Mouse (Mus musculus) hindlimb bud, embryonic 11.5 days (tissue): ENCODE measurements around the gene Rnf167.
A peak's percentile ranks its signal among the peaks of the same experiment; 100 is the strongest.

Source experiments
- DNase-seq: peaks from one replicate; pipeline ENCODE4 v3.0.0-alpha.2; 2012; ENCODE audit warnings: low read depth, low spot score; ENCODE audit errors: extremely low spot score

Rnf167 gene

DNA sequence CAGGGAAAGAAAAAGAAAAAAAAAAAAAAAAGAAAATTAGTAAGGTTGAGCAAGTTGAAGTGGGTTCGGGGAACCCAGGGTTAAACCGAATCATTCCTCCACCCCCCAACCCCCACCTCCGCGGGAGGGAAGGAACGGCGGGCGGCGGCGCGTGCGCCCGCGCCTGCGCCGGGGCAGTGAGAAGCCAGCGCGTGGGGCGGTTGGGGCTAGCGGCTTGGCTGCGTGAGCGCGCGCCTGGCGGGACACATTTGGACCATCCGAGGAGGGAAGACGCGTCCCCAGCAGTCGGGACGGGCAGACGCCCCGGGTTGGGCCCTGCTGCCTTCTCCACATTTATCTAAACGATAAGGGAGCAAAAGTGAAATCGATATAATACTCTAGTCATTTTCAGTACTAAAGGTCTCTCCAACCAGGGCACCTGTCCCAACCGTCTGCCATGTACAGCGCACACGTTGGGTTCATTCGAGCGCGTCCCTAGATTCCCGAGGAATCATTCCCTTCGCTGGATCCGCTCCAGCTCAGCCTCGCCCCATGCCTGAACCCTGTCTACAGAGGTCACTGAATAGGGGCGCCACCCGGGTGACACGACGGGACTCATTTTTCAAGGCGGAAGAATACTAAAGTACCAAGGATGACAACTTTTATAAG, 8.0 kb downstream of the Rnf167 start:
- no peak for DNase-seq

DNA sequence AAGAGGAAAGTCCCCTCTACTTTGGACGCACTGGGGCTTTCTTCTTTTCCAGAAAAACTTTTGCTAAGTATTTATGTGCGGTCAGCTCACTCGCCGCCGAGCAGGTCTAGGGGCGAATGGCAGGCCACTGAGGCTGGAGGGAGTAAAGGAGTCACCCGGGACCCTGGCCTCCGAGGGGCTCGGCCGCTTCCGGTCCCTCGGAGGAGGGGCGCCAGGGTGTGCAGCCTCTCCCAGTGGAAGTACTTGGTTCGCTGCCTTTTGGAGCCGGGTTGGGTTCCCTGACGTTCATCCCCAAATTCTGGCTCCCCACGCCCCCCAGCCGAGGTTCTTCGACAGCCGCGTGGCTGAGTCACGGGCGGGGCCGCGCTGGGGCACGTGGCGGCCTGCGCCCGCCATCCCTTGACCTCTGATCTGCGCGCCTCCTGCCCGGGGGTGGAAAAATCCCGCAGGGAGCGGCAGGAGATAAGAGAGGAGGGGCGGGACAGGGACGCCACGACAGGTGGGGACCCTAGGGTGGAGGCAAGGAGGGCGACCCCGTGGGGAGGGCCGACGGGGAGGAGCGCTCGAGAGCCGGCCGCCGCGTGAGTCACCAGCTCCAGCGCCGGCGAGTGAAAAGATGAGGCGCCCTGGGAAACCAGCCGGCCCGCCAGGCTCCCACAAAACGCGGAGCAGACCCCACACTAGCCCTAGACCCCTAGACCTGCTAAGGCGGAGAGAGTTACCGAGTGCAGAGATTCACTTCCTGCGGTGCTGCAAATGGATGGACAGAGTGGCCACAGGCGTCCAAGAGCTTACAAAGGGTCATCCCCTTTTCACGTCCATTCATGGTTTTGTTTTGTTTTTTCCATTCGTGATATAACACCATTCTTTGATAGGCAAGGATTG, 8.8 kb downstream of the Rnf167 start:
- DNase-seq, result no peak

DNA sequence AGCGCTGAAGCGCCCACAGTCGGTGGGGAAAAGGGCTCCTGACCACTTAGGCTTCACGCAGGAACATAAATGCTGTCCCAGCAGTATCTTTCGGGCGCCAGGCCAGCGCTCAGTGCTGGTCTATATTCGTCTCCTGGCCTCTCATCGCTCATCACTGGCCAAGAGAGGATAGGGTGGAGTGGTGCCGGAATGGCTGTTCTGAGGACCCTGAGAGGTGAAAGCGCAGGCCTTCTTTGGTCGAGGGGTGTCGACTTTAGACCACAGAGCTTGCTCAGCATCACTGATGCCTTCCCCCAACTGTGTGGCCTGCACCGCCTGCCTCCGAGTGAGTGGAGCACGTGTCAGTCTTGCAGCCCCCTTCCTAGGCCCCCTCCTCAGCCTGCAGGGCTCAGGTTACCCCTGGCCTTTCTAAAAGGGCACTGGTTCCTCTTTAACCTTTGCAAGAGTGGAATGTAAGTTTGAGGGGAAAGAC, 9.5 kb downstream of the Rnf167 start:
- DNase-seq, result no peak

DNA sequence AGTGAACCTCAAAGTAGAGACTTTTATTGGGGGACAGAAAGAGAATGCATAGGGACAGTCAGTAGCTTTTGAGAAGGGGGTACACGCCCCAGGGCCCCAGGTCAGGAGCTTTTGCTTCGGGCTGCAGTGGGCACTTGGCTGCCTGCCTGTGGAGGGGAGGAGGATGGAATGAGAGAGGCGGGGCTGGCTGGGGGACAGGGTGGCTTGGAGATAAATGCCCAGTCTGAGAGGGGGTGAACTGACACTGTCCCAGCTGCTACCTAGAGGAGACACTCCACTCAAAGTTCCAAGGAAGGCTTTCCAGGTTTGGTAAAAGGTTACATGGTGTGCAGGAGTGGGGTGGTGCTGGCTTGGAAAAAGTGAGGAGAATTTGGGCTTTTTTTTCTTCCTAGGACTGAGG, 9.9 kb downstream of the Rnf167 start, which contains the start of gene Eno3:
Eno3 (plus strand) TSS at position 239 of the 400 bp plus-strand sequence.
- no peak for DNase-seq

DNA sequence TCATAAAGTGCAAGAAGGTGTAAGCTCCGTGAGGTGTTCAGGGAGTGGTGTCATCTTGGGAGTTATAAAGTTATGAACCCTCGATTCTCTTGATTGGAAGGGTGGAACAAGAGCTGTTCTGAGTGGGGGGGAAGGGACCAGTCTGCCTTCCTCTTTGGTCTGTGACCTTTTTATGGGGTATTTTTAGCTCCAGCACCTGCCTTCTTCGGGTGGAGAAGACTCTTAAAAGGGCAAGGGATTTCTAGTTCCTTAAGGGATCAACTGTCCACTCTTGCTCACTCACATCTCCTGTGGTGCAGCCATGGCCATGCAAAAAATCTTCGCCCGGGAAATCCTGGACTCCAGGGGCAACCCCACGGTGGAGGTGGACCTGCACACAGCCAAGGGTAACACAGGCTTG, 10.5 kb downstream of the Rnf167 start:
- DNase-seq, result no peak

DNA sequence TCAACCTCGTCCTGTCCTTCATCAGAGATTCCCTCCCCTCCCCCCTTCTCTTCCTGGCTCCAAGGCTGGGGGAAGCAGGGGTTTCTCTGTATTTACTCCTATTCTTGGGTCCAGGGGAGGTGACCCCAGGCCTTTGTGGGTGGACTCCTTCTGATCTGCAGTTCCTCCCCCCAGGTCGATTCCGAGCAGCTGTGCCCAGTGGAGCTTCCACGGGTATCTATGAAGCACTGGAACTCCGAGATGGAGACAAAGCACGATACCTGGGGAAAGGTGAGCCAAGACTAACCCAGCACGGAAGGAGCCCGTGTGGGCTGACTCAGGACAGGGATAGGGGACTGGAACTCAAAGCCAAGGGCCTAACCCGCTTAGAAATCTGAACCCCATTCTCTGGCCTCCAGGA, 11.0 kb downstream of the Rnf167 start:
- DNase-seq, result no peak

DNA sequence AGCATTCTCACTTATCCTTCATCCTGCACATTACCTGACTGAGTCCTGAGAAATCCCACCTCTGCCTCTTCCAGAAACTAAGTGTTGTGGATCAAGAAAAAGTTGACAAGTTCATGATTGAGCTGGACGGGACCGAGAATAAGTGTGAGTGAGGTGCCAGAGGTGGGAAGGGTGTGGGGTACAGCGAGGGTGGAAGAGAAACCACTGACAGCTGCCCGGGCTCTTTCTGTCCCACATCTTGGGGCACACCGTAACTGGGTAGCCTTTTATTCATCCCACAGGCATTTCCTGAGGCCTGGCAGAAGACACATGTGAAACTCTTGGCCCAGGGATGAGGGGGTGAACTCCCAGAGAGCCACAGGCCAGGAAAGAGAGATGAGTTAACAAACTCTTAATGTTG, 11.5 kb downstream of the Rnf167 start:
- no peak for DNase-seq

DNA sequence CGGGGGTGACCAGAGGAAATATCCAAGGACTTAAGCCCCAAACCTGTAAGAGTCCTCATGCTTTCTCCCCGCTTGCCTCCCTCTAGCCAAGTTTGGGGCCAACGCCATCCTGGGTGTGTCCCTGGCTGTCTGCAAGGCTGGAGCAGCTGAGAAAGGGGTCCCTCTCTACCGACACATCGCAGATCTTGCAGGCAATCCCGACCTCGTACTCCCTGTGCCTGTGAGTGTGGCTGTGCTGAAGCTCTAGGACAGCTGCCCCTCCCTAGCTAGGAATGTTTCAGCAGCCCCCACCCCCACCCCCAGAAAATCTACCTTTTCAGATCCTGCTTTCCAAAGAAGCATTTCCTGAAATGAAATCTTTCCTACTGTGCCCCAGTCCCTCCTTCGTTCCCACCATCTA, 11.9 kb downstream of the Rnf167 start:
- no peak for DNase-seq

DNA sequence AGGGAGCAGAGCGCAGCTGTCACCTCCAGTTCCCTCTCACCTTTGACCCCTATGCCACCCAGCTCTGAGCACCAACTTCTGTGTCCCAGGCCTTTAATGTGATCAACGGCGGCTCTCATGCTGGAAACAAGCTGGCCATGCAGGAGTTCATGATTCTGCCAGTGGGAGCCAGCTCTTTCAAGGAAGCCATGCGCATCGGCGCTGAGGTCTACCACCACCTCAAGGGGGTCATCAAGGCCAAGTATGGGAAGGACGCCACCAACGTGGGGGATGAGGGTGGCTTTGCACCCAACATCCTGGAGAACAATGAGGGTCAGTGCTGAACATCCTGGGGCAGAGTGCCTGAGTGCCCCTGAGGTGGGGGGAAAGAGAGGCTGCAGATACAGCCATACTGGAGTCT, 13.5 kb downstream of the Rnf167 start:
- DNase-seq, result no peak

DNA sequence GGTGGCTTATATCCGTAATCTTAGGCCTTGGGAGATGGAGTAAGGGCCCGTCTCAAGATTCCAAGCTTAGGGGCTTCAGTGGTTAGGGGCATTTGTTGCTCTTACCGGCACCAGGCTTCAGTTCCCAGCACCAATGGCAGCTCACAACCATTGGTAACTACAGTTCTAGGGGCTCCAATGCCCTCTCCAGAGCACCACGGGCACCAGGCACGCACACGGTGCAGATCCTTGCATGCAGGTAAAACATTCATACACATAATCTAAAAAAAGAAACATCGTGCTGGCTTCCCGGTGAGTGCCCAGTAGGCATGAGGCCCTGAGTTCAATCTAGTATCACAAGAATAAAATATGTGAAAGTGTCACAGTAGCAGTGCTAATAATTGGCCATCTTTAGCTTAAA, 16.1 kb downstream of the Rnf167 start:
- DNase-seq, result no peak

DNA sequence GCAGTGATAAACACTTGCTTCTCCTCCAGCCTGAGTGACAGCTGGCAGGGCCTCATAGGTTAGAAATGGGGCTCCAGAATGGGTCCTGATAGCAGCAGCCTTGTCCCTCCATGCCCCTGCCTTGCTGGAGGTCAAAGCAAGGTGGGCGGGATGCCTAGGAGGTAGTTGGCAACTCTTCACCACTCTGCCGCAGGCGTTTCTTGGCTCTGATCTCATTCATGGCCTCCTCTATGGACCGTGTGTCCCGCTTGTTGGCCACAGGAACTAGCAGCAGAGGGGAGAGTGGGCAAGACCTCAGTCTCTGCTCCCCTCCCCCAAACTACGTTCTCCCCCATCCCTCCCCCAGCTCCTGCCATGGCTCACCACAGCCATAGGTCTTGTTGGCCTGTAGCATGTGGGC, 16.9 kb downstream of the Rnf167 start:
- no peak for DNase-seq

DNA sequence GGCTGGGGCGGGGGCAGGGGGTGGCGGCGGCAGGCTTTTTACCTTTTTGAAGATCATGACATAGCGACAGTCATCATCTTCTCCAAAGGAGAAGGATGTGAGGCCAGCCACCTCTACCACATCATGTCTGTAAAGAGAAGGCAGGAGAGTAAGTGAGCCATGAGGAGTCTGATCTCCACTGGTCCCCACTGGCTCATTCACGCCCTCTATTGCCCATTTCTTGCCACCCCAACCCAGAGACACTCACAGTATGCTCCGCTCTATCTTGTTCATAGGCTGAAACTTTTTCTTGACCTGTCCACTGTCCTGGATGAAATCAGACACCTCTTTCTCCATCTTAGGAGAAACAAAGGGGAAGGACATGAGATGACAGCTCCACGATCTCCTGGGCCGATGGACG, 17.7 kb downstream of the Rnf167 start:
- no peak for DNase-seq

DNA sequence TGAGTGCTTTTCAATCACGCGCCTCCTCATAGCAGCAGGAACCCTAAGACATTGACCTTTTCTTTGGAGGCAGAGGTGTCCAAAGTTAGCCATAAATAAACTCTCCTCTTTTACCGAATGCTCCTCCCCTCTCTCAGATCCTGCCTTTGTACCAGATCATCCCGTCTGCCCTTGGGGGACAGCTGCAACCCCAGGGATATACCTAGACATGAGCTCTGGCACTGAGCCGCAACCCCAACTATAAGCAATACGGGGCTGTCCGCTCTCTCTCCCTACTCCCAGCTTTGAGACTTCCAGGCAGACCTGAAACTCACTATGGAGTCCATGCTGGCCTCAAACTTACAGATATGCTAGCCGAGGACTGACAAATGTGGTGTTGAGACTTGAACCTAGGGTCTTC, 19.7 kb downstream of the Rnf167 start:
- no peak for DNase-seq

DNA sequence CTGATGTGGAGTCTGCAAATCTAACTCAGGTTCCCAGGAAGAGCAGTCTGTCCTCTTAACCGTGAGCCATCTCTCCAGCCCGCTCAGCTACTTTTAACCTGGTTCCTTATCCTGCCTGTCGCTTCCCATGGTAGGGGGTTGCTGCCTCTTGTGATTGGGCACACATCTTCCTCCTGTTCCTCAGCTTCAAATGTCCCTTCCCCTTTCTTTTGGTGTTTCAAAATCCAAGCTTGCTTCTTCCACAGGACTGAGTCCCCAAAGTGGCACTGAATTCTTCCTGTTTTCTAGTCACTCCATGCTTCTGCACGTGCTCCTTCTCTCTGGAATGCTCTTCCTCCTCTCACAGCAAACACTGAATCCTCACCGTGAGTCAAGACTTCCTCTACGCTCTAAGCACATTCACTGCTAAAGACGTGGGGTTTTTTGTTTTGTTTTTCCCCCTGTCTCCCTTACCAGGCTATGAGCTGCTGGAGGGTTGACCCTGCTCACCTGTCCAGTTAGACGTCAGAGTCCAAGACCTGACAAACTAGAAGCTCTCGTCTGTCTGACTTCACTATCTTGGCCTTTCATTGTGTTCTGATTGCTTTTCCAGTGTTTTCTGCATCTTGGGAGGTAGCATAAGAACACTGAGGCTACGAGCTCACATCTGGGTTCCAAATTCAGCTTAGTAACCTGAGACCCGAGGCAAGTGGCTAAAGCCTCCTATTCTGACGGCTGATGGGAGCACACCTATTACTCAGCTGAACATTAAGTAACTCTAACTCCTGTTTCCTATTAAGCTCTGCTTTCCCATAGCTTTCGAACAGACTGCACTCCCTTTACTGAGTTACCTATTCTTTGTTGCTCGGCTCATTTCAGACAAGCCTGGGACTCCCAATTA, 20.5 kb downstream of the Rnf167 start:
- no peak for DNase-seq

DNA sequence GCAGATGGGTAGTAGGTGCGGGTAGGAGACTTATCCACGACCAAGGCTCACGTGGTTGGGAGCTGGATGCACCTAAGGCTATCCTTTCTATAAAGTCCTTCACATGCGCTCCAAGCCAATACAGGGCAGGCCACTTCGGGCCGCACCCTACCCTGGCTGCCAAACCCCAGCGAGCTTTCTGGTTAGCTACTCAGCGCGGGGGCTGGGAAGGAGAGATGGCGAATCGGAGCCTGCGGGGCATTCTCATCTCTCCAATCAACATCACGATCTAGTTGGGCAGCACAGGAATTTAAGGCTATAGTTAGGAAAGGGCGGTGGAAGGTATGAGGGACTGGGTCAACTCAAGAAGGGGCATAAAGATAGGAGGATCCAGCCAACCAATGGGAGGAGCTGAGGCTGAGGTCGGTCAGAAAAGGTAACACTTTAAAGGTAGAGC, 21.3 kb downstream of the Rnf167 start:
- no peak for DNase-seq

DNA sequence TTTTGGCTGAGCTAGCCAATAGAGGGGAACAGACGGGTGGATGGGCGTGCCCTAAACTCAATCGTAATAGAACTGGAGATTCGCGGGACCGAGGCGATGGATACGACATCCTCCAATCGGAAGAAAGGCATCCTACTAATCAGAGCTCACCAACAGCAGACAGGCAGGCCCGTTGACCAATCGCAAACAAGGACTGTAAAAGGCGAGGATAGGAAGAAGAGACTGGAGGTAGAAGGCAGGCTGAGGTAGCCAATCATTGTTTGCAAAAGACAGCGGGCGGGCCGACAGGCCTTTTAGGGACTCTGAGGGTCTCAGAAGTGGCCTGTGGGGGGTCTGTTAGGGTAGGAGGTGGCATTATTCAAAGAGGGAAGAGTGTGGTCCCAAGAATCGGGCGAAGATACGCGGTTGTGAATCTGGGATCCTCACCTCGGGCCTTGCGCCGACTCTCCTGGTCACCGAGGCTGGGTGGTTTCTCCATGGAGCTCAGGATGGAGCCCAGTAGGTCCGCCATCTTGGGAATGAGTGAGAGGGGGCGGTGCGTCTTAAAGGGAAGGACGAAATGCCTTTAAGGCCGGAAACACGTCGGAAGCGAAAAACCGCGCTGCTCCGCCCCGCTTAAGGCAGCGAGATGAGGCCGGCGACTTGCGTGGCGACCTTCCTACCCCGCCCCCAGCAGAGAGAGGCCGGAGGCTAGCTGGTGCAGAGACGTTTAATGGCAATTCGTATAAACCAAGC, 21.9 kb downstream of the Rnf167 start, which contains the start of gene Spag7:
Spag7 (minus strand) TSS at position 646 of the 735 bp plus-strand sequence.
- peak; percentile 98 for DNase-seq

DNA sequence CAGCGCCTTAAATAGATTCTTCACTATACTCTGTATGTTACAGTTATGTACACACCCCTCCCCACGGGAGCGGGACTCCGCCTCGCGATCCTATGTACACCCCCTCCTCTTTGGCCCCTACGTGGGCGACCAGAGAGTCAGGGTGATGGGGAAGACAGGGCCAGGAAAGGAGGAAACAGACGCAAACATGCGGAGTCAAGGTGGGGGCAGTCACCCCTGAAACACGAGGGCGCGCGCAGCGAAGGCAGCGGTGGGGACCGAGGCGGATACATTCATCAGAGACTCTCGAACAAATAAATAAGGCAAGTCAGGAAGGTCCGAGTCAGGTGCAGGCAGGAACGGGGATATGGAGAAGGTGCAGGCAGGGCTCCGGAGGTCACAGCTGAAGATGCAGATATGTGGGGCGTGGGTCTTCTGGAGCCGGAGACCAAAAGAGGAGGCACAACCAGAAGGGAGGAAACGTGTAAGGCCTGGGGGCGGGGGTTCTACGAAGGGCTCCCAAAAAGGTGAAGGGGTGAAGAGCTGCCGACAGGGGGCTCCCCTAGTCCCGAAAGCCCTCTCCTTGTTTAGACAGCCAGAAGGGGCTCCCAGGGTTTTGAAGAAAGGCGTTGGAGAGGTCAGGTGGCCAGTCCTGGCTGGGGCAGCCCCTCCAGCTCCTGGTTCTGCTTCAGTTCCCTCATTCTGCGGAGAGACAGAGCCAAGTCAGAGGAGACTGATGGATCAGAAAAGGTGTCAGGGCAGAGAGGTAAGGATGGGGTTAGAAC, 22.7 kb downstream of the Rnf167 start:
- no peak for DNase-seq

DNA sequence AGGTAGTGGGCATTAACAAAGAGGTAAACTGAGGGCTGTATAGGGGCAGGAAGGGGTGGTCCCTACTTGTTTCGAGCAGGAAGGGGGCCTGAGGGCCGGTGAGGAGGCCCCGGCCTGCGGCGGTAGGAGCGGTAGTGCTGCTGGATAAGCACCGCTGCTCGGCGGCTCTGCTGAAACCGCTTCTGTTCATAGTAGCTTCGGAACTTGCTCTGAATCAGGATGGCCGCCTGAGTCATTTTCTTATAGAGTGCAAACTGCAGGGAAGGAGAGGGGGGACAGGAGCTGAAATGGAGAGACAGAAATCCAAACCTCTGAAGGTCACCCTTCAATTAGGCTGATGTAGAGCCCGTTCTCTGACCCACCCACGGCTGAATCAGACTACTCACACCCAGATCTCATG, 23.4 kb downstream of the Rnf167 start:
- DNase-seq, result no peak

DNA sequence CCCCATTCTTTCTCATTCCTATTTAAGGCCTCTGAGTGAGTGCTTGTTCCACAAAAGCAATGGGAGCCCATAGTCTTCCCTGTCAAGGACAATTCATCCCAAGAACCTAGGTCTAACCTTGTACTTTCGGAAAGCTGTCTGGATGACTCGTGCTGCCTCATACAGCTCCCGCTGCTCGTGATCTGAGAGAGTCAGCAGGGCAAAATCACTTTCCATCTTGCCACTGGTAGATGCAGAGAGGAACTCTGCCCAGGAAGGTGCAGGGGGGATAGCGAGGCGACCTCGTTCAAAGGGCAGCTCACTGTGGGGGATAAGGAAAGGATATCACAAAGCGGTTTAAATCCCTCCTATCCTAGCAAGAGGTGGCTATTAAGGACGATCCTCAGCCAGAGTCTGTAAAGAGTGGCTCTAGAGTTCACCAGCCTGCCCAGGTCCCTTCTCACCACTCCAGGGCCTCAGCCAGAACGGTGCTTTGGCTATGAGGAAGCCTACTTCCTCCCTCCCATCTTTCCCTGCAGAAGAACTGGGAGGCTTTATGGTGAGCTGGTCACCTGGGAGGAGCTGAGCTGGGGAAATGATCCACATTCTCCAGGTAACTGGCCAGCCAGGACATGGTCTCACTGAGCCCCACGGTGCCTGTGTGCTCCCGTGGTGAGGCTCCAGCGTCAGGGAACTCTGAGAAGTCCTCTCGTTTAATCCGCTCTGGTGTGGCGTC, 24.5 kb downstream of the Rnf167 start:
- no peak for DNase-seq
